Mouse (Mus musculus): ENCODE measurements around the gene 2610021A01Rik. TPM values are rescaled to one million over a fixed set of nuclear protein-coding genes. Genes with fewer than 3 reads are reported as not detected.

The 2610021A01Rik gene
- polyA plus RNA-seq (2021; fragmentation: Nextera tagmentation): 9.8 and 12.2 TPM in 2 replicates
- long read RNA-seq, experiment 1, full-length matches to known transcripts: 18 of 31 reads
- long read RNA-seq, experiment 1, partial matches to known transcripts: 0 of 31 reads
- long read RNA-seq, experiment 1, other reads (novel, unspliced or antisense): 13 of 31 reads
- long read RNA-seq, experiment 2, full-length matches to known transcripts: 2 of 7 reads
- long read RNA-seq, experiment 2, partial matches to known transcripts: 0 of 7 reads
- long read RNA-seq, experiment 2, other reads (novel, unspliced or antisense): 5 of 7 reads

GRCm38 (mm10) chr7:41599034-41599813 lies at the start of gene 2610021A01Rik:
Gene 2610021A01Rik, plus strand, starts transcription at chr7:41599230.

GRCm38 (mm10) chr7:41573562-41573961 lies 25.5 kb upstream of the 2610021A01Rik start, which contains the start of gene Gm6871:
Gene Gm6871, minus strand, starts transcription at chr7:41573662.

GRCm38 (mm10) chr7:41632409-41633220 lies 33.6 kb downstream of the 2610021A01Rik start, which contains the start of gene Zfp788:
Gene Zfp788, plus strand, starts transcription at chr7:41633203.

Other genes with a start within 250 kb of the 2610021A01Rik start
- gene AI987944, start 205.9 kb upstream of the 2610021A01Rik start, polyA plus RNA-seq (2021; fragmentation: Nextera tagmentation): 9.2 and 11.0 TPM in 2 replicates
- gene Vmn2r57, start 150.5 kb upstream of the 2610021A01Rik start, polyA plus RNA-seq (2021; fragmentation: Nextera tagmentation): 0.72 and 0.93 TPM in 2 replicates
- gene Gm20449, start 99.8 kb upstream of the 2610021A01Rik start, polyA plus RNA-seq (2021; fragmentation: Nextera tagmentation): 0.10 and 0.26 TPM in 2 replicates
- gene AW146154, start 99.3 kb upstream of the 2610021A01Rik start, polyA plus RNA-seq (2021; fragmentation: Nextera tagmentation): 6.4 and 7.4 TPM in 2 replicates
- not detected in 2 replicates for gene Gm6871, start 25.6 kb upstream of the 2610021A01Rik start, polyA plus RNA-seq (2021; fragmentation: Nextera tagmentation)
- 10.8 and 11.4 TPM in 2 replicates for gene Zfp788, start 34.0 kb downstream of the 2610021A01Rik start, polyA plus RNA-seq (2021; fragmentation: Nextera tagmentation)

Measured in left cerebral cortex, adult 6 months (tissue).